Mouse (Mus musculus) gastrocnemius, adult 8-10 months (tissue): Measurements from ENCODE around the gene Lmo7. TPM values are rescaled to one million over a fixed set of nuclear protein-coding genes. Genes with fewer than 3 reads are reported as not detected.

Experiments used
- DNase-seq, 2 experiments: peaks; one replicate each; pipeline ENCODE4 v3.0.0; 2022; ENCODE audit warnings: low spot score in 2 of 2
- total RNA-seq, 4 experiments: library from RNA; stranded (reverse); gene quantifications; 2 replicates each; pipeline ENCODE4 v1.2.4; 2022

The Lmo7 gene
- total RNA-seq, 4 experiments from 2014 or later: 62.1 to 71.5 (median 67.1) TPM

DNA sequence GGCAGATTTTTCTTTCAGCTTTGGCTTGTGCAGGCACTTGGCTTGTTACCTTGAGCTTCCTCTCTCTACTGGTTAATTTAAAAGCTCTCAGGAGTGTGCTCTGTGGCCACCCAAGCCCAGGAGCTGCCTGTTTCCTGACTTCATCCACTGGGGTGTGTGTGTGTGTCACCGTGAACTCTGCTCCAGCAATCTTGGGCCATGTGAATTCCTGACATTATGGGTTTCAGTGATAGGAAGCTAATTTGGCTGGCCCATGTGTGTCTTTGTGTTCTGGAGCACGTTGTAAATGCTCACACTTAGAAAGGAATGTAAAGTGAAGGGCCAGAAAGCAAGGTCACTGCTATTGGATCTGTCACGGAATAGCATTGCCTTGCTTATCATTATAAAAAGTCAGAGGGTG lies 143.1 kb downstream of the Lmo7 start:
- DNase-seq: no peak

DNA sequence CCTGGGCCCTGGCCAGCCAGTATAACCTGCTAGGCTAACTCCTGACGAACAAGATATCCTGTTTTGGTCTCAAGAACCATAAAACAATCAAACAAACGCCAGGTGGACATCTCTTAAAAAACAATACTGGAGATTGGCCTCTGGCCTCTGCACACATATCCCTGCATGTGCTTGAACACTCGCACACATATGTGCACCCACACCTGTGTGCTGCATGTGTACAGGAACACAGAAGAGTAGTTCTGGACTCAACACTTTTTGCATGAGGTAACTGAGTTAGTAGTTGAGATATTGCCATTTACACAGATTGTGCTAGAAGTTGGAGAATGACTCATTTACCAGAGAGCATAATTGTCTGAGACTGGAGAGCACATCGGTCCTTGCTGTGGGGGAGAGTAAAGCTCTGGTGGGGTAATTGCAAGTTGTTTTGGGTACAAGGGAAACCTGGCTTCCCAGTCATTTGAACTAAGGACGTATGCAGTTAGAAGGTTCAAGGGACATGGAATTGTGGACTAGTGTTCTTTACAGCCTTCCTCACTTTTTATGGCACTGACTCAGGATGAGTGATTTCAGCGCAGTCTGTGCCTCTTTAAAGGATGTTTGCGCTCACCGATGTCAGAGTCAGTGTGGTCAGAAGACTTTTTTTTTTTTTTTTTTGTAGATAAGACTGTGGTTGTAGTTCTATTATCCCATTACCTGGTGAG lies 148.7 kb downstream of the Lmo7 start:
- DNase-seq: no peak

DNA sequence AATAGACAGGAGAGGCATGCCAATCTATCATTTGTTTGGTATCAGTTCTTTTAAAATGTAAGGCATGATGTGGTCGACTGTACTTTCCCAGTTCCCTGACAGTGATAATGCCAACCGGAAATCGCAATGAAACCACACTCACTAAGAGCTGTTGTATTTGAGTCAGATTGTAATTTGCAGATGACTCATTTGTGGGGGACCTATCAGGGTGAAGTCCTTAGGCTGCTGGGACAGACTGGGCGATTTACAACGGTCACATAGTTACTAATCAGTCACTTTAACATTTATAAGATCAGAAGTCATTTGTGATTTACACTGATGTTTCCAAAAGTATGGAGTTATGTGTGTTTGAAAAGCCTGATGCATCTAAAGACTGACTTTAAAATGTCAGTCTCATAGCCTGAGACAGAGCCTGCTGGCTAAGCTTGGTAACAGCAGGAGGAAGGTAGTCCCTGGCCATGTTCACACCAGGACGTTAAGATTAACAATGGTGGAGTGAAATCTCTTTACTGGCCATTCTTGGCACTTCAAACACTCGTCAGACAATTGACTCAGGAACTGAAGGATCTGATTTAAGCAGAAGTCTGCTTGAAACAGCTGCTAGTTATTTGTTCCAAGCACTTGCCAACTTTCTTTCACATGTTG lies 149.4 kb downstream of the Lmo7 start:
- DNase-seq: no peak

DNA sequence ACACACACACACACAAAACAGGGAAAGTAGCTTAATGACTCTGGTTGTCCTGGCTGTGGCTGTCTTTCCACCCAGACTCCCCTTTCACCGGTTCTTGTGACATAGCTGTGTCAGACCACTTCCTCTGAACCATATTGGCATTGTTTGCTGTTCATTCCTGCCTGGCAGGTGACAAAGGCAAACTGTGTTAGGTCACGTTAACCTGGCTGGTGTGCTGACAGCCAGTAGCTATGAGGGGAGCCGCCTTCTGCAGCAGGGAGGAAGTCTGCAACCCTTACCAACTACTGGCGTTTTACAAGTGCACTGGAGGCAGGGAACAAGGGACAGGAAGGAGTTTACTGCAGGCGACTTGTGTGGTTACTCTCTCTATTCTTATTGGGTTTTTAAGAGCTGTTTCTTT lies 153.2 kb downstream of the Lmo7 start:
- no peak for DNase-seq

DNA sequence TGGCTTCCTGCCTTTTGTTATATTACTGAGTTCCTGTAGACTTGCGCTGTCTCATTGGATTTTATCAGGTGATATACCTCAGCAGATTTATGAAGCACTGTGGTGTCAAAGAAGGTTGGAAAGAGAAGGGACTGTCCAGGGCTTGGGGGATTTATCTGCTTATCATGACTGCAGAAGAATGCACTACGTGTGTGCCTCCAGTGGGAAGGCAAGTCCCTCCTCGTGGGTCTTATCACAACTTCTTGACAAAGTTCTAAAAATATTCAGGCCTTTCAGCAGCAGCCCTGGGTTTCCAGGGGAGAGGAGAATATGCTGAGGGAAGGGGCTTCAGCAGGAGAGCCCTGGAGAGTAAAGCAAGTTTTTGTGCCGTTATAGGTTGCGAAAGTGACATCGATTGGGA lies 154.0 kb downstream of the Lmo7 start:
- DNase-seq: no peak

GRCm38 (mm10) chr14:101886320-101886719 lies 156.6 kb downstream of the Lmo7 start:
- DNase-seq: no peak

- no peak for DNase-seq
Measured at GRCm38 (mm10) chr14:101891903-101892448, 162.2 kb downstream of the Lmo7 start.

GRCm38 (mm10) chr14:101892496-101892895 lies 162.7 kb downstream of the Lmo7 start:
- DNase-seq: no peak

GRCm38 (mm10) chr14:101893215-101893614 lies 163.5 kb downstream of the Lmo7 start:
- no peak for DNase-seq

DNA sequence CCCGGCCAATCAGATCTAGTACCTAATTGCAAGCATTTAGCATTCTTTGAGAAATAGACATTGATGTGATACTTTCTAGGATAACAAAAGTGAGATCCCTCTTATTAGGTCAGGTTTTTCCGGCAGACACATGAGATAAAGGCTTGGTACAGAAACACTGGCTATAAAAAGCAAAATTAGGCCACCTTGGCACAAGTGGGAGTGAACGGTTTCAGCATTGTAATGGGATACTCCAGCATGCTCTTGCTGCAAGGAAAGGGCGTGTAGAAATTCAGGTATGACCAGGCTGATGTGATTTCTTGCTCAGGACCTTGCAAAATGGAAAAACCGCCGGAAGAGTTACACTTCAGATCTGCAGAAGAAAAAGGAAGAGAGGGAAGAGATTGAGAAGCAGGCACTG lies 168.5 kb downstream of the Lmo7 start:
- DNase-seq: no peak

GRCm38 (mm10) chr14:101901496-101901895 lies 171.7 kb downstream of the Lmo7 start:
- no peak for DNase-seq

DNA sequence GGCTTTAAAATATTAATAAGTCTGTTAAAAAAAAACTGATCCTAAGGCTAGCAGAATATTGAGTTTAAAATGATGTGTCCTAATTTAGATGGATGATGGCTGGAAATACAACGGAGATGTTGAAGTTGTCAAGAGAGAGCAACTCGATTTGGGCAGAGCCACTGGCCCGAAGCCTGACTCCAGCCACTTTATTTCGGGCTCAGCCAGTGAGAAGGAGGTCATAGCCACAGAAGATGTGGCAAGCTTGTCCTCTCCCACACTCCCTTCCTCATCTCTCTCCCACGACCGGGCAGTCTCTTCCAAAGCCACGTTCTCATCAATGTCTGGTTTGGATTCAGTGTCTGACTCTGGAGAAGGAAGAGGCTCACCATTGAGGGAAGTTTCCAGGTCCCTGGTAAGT lies 172.2 kb downstream of the Lmo7 start:
- DNase-seq: peak in 1 of 2 experiments; percentile 15

DNA sequence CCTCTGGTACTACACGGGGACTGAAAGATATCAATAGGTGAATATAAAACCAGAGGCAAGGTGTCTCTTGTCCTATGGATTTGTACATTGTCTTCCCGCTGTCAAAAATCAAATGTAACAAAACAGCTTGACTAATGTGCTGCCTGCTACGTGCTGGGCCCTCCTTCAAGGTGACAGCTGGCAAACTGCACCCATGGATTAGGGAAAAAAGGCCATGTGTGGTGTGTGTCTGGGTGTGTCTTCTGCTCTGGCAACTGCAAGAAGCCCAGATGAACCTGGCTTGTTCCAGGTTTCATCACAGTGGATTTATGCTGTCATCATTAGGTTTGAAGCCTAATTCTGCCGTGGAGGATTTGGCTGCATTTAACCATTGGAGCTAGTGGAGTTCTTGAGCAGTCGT lies 174.0 kb downstream of the Lmo7 start:
- DNase-seq: no peak

- DNase-seq: no peak
Measured at GRCm38 (mm10) chr14:101911983-101912382, 182.2 kb downstream of the Lmo7 start.

- DNase-seq: no peak
Measured at GRCm38 (mm10) chr14:101912392-101912791, 182.6 kb downstream of the Lmo7 start.

DNA sequence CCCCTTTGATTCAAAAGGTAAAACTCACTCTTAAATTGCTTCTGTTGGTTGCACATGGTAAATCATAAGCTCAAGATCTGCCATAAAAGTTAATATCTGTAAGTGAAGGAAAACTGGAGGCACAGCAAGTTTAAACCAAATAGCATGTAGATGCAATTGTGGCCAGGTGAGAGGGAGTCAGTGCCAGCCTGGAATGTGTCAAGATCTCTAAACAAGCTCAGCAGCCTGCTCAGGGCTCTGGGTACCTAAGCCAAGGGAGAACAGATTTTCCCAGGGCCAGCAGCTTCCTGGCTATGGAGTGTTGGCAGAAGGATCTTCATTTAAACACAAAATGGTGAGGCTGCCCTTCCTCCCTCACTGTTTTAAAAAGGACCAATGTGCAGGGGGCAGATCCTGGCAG lies 184.6 kb downstream of the Lmo7 start:
- no peak for DNase-seq

DNA sequence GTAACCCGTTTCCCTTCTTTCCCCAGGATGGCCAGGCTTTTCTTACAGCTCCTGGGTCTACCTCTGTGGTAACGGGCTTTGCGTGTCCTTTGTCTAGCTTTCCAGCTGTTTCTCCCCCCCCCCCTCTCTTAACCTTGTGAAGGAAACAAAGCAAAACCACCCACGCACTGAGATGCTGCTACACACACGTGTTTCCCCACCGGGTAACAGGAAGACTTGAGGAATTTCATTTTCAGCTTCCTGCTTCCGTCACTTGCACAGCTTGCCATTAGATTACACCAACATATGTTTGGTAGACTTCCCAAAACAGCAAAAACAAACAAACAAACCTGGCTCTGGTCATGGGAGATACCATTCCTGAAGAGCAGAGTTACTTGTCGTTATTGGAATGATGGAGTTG lies 186.1 kb downstream of the Lmo7 start:
- no peak for DNase-seq

- no peak for DNase-seq
Measured at GRCm38 (mm10) chr14:101918471-101918870, 188.7 kb downstream of the Lmo7 start.

- DNase-seq: no peak
Measured at GRCm38 (mm10) chr14:101927646-101928244, 198.0 kb downstream of the Lmo7 start.

- DNase-seq: no peak
Measured at GRCm38 (mm10) chr14:101930576-101931447, 201.1 kb downstream of the Lmo7 start.

GRCm38 (mm10) chr14:101931448-101931750 lies 201.6 kb downstream of the Lmo7 start:
- DNase-seq: no peak

DNA sequence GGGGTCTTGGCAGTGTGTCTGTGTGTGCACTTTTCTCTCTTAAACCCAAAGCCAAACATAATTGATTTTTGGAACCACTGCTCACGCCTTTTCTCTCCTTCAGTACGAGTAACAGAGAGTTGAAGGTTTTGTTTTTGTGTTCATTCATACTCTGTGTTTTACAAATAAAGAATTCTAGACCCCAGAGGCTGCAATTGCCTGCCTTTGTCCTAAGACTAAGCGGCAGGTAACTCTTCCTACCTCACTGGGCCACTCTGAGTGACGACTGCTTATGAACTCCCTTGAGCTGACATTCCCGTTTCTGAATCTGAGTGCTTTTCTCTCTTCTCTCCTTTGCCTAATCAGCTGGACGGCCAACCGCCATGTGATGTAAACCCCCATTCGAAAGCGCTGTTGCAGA lies 203.8 kb downstream of the Lmo7 start:
- DNase-seq: no peak
